Mouse (Mus musculus) liver, postnatal 0 days (tissue): ENCODE results near the gene Lrrc4c.

Experiments
- CTCF ChIP-seq: sonication (generic); IDR thresholded peaks from 2 replicates; pipeline ENCODE4 v1.5.1; 2016; ENCODE audit warnings: antibody characterized with exemption, low read depth
- EP300 ChIP-seq: IDR thresholded peaks from 2 replicates; pipeline ENCODE4 v1.6.1; 2016; ENCODE audit warnings: antibody characterized with exemption, low read depth, mild to moderate bottlenecking

DNA sequence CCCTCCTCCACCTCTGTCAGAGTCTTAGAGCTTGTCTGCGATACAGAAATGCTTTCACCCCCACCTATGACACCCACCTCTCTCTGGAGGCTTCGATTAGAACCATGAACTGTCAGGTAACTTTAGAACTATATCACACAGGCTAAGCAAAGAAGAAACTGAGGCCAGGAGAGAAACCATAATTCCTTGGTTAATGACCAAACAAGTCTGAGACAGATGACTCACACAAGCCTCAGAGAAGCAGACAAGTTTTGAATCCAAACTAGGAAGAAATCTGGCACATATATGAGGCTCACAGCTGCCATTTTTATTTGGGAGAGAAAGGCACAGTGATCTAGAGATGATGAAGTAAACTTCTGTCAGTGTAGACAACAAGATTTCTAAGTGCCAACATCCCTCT lies 1151.4 kb downstream of the Lrrc4c start:
- TF ChIP-seq EP300 (no peak), CTCF (no peak)
